20 mouse cellular contexts compared by ENCODE assay signal in genomic region chr12:107860358-107860757, GRCm38 (mm10).
"Had no signal": no experiment of that assay in that cellular context is flagged by ENCODE, and none has a peak within 500 bp of the region (broad histone marks: within the 10 kb centered on the region; RNA-seq: fewer than 3 reads in every experiment).

No protein-coding gene starts in this region.

- H3K4me3 ChIP-seq: limb, embryonic 13.5 days; liver, embryonic 12.5 days; liver, embryonic 15.5 days; midbrain, embryonic 13.5 days; neural tube, embryonic 12.5 days; neural tube, embryonic 15.5 days; stomach, embryonic 15.5 days had no signal

- DNase-seq: kidney, adult 18-20 months; kidney, adult 9 months; kidney, postnatal 14 days; kidney, postnatal 4 days; left cerebral cortex, postnatal 4 days; liver; lung, adult 2 months; lung, postnatal 14 days; lung, postnatal 4 days; right cerebral cortex, adult 18-20 months; right cerebral cortex, postnatal 14 days; spleen, adult 18-20 months; thymus, postnatal 25 days had no signal

- H3K9ac ChIP-seq: limb, embryonic 13.5 days; liver, embryonic 12.5 days; liver, embryonic 15.5 days; midbrain, embryonic 13.5 days; neural tube, embryonic 12.5 days; neural tube, embryonic 15.5 days; stomach, embryonic 15.5 days had no signal

- ATAC-seq: liver, embryonic 12.5 days; midbrain, embryonic 13.5 days had no signal

- H3K27ac ChIP-seq: limb, embryonic 13.5 days; liver, embryonic 12.5 days; liver, embryonic 15.5 days; neural tube, embryonic 12.5 days; neural tube, embryonic 15.5 days; stomach, embryonic 15.5 days had no signal

- H3K36me3 ChIP-seq: limb, embryonic 13.5 days; liver, embryonic 12.5 days; liver, embryonic 15.5 days; midbrain, embryonic 13.5 days; neural tube, embryonic 12.5 days; neural tube, embryonic 15.5 days; stomach, embryonic 15.5 days had no signal

- H3K9me3 ChIP-seq: limb, embryonic 13.5 days; liver, embryonic 12.5 days; liver, embryonic 15.5 days; neural tube, embryonic 12.5 days; neural tube, embryonic 15.5 days; stomach, embryonic 15.5 days had no signal

- H3K27me3 ChIP-seq: limb, embryonic 13.5 days; liver, embryonic 12.5 days; liver, embryonic 15.5 days; midbrain, embryonic 13.5 days; neural tube, embryonic 12.5 days; neural tube, embryonic 15.5 days; stomach, embryonic 15.5 days had no signal

- H3K4me1 ChIP-seq: liver, embryonic 12.5 days; liver, embryonic 15.5 days; neural tube, embryonic 15.5 days had no signal

- H3K4me2 ChIP-seq: limb, embryonic 13.5 days; liver, embryonic 12.5 days; liver, embryonic 15.5 days; neural tube, embryonic 15.5 days; stomach, embryonic 15.5 days had no signal
